Mouse (Mus musculus) kidney, embryonic 16.5 days (tissue): Measurements from ENCODE around the gene Hoxc4. TPM values are rescaled to one million over a fixed set of nuclear protein-coding genes. Genes with fewer than 3 reads are reported as not detected.

Source experiments
- ATAC-seq: fragments of 200-750 bp; cut with Nextera tagmentation; 2 replicates; pipeline ENCODE4 v1.8.0; 2017; ENCODE audit warnings: moderate TSS enrichment; ENCODE audit not compliant: low FRiP score, low TSS enrichment
- H3K27ac ChIP-seq: fragments of 300-500 bp; sonication (generic); 2 replicates; pipeline ENCODE4 v1.5.1; 2014; ENCODE audit warnings: low read length
- H3K27me3 ChIP-seq: fragments of 300-500 bp; sonication (generic); 2 replicates; pipeline ENCODE4 v1.6.1; 2014; ENCODE audit warnings: low read length, control low read depth, mixed read lengths; ENCODE audit not compliant: insufficient read depth
- H3K36me3 ChIP-seq: fragments of 300-500 bp; sonication (generic); 2 replicates; pipeline ENCODE4 v1.6.1; 2014; ENCODE audit warnings: low read length, control low read depth, mixed read lengths; ENCODE audit not compliant: insufficient read depth
- H3K4me1 ChIP-seq: fragments of 300-500 bp; sonication (generic); 2 replicates; pipeline ENCODE4 v1.6.1; 2014; ENCODE audit warnings: low read length, control low read depth, mixed read lengths; ENCODE audit not compliant: insufficient read depth
- H3K4me2 ChIP-seq: fragments of 300-500 bp; sonication (generic); replicated peaks from 2 replicates; pipeline ENCODE4 v1.6.1; 2014; ENCODE audit warnings: low read depth, low read length
- H3K4me3 ChIP-seq: fragments of 300-500 bp; sonication (generic); 2 replicates; pipeline ENCODE4 v1.5.1; 2014; ENCODE audit warnings: mild to moderate bottlenecking, low read length
- H3K9ac ChIP-seq: fragments of 300-500 bp; sonication (generic); replicated peaks from 2 replicates; pipeline ENCODE4 v1.6.1; 2014; ENCODE audit warnings: low read length
- H3K9me3 ChIP-seq: fragments of 300-500 bp; sonication (generic); 2 replicates; pipeline ENCODE4 v1.6.1; 2016; ENCODE audit warnings: low read length, control low read depth
- WGBS: fragments of 180-500 bp; shearing (Covaris S2); extraction: QIAGEN DNeasy Blood & Tissue Kit; methylation state at CpG from one replicate; pipeline ENCODE4 v1.1.7; 2014; 5-methylcytosine and 5-hydroxymethylcytosine counted together
- polyA plus RNA-seq: library from polyadenylated mRNA; unstranded; fragments of >200 nt; fragmentation: Nextera tagmentation; extraction: Ambion mirVana; gene quantifications from 2 replicates; pipeline ENCODE4 v1.2.1, GENCODE M21; 2015

Hoxc4 gene
- polyA plus RNA-seq, 1 experiment from 2014 or later: 6.9 TPM

GRCm38 (mm10) chr15:102987124-102987833, 31.5 kb upstream of the Hoxc4 start:
- Histone ChIP-seq H3K27me3 (peaks cover 44% of the 10 kb centered on the region), H3K9me3 (no peaks in the 10 kb centered on the region), H3K9ac (peak overlapping the region; percentile 51), H3K4me3 (no peak overlapping the region), H3K4me1 (peaks cover 75% of the 10 kb centered on the region), H3K36me3 (no peaks in the 10 kb centered on the region), H3K4me2 (peak overlapping the region; percentile 26), H3K27ac (peak overlapping the region; percentile 78)
- WGBS: 6% methylated on average over 21 of the region's 21 CpGs
- 0 out of 2 replicates have a peak, but pooled peaks have one; percentile 17 for ATAC-seq

GRCm38 (mm10) chr15:102988078-102988477, 30.7 kb upstream of the Hoxc4 start:
- Histone ChIP-seq H3K9me3 (no peaks in the 10 kb centered on the region), H3K4me2 (no peak overlapping the region), H3K4me3 (no peak overlapping the region), H3K9ac (no peak overlapping the region), H3K4me1 (peaks cover 74% of the 10 kb centered on the region), H3K27ac (no peak overlapping the region), H3K27me3 (peaks cover 48% of the 10 kb centered on the region), H3K36me3 (no peaks in the 10 kb centered on the region)
- WGBS: 50% methylated on average over 5 of the region's 5 CpGs
- no peak for ATAC-seq

- H3K9ac ChIP-seq: peak within 1 kb of the TSS; percentile 65
- peak; percentile 36; the same call in 1 of the 2 replicates for ATAC-seq
- peak within 1 kb of the TSS; percentile 86 for H3K27ac ChIP-seq
- H3K36me3 ChIP-seq: no peaks in the 10 kb centered on the region
- peak within 1 kb of the TSS; percentile 63 for H3K4me2 ChIP-seq
- peaks cover 54% of the 10 kb centered on the region for H3K27me3 ChIP-seq
- H3K4me3 ChIP-seq: peak within 1 kb of the TSS; percentile 48
- WGBS: 2% methylated on average over 65 of the region's 69 CpGs
- no peaks in the 10 kb centered on the region for H3K9me3 ChIP-seq
- H3K4me1 ChIP-seq: peaks cover 66% of the 10 kb centered on the region
Observed at GRCm38 (mm10) chr15:102990461-102991397, 28.0 kb upstream of the Hoxc4 start, which contains the start of gene Hoxc8. Gene Hoxc8 (plus strand): TSS chr15:102990607.

GRCm38 (mm10) chr15:102991782-102992181, 27.0 kb upstream of the Hoxc4 start:
- H3K9ac ChIP-seq: peak overlapping the region; percentile 65
- H3K27me3 ChIP-seq: peaks cover 45% of the 10 kb centered on the region
- no peaks in the 10 kb centered on the region for H3K36me3 ChIP-seq
- peak overlapping the region; percentile 48 for H3K4me3 ChIP-seq
- WGBS: 11% methylated on average over 7 of the region's 7 CpGs
- ATAC-seq: no peak
- H3K27ac ChIP-seq: peak overlapping the region; percentile 86
- peak overlapping the region; percentile 63 for H3K4me2 ChIP-seq
- no peaks in the 10 kb centered on the region for H3K9me3 ChIP-seq
- peaks cover 65% of the 10 kb centered on the region for H3K4me1 ChIP-seq

- no peaks in the 10 kb centered on the region for H3K36me3 ChIP-seq
- H3K4me2 ChIP-seq: peak overlapping the region; percentile 63
- peak overlapping the region; percentile 65 for H3K9ac ChIP-seq
- peaks cover 42% of the 10 kb centered on the region for H3K27me3 ChIP-seq
- 16% methylated on average over 11 of the region's 11 CpGs for WGBS
- H3K9me3 ChIP-seq: no peaks in the 10 kb centered on the region
- peaks cover 63% of the 10 kb centered on the region for H3K4me1 ChIP-seq
- H3K27ac ChIP-seq: peak overlapping the region; percentile 86
- peak overlapping the region; percentile 48 for H3K4me3 ChIP-seq
- no peak for ATAC-seq
Observed at GRCm38 (mm10) chr15:102992206-102992605, 26.5 kb upstream of the Hoxc4 start.

GRCm38 (mm10) chr15:102992863-102993262, 25.9 kb upstream of the Hoxc4 start:
- Histone ChIP-seq H3K4me2 (peak overlapping the region; percentile 63), H3K4me1 (peaks cover 57% of the 10 kb centered on the region)
- ATAC-seq: peak; percentile 36; the same call in 1 of the 2 replicates

GRCm38 (mm10) chr15:102996548-102996947, 22.2 kb upstream of the Hoxc4 start:
- WGBS: 9% methylated on average over 9 of the region's 9 CpGs
- peak overlapping the region; percentile 97 for H3K27ac ChIP-seq
- peaks cover 50% of the 10 kb centered on the region for H3K4me1 ChIP-seq
- ATAC-seq: no peak
- no peaks in the 10 kb centered on the region for H3K36me3 ChIP-seq
- H3K4me3 ChIP-seq: peak overlapping the region; percentile 31
- H3K9me3 ChIP-seq: no peaks in the 10 kb centered on the region
- peaks cover 37% of the 10 kb centered on the region for H3K27me3 ChIP-seq
- peak overlapping the region; percentile 55 for H3K9ac ChIP-seq
- H3K4me2 ChIP-seq: peak overlapping the region; percentile 71

More at GRCm38 (mm10) chr15:102992863-102993262, 25.9 kb upstream of the Hoxc4 start:
- Histone ChIP-seq H3K36me3 (no peaks in the 10 kb centered on the region), H3K27me3 (peaks cover 37% of the 10 kb centered on the region), H3K4me3 (peak overlapping the region; percentile 48; the same call in 1 of the 2 replicates), H3K9ac (no peak overlapping the region), H3K9me3 (no peaks in the 10 kb centered on the region), H3K27ac (peak overlapping the region; percentile 86; the same call in 1 of the 2 replicates)
- WGBS: 11% methylated on average over 3 of the region's 3 CpGs

GRCm38 (mm10) chr15:102997431-102997830, 21.3 kb upstream of the Hoxc4 start:
- Histone ChIP-seq H3K9me3 (no peaks in the 10 kb centered on the region), H3K9ac (peak overlapping the region; percentile 60), H3K36me3 (no peaks in the 10 kb centered on the region), H3K4me2 (peak overlapping the region; percentile 71), H3K27ac (peak overlapping the region; percentile 97), H3K4me1 (peaks cover 52% of the 10 kb centered on the region), H3K4me3 (peak overlapping the region; percentile 63), H3K27me3 (peaks cover 43% of the 10 kb centered on the region)
- ATAC-seq: no peak
- 3% methylated on average over 3 of the region's 3 CpGs for WGBS

DNA sequence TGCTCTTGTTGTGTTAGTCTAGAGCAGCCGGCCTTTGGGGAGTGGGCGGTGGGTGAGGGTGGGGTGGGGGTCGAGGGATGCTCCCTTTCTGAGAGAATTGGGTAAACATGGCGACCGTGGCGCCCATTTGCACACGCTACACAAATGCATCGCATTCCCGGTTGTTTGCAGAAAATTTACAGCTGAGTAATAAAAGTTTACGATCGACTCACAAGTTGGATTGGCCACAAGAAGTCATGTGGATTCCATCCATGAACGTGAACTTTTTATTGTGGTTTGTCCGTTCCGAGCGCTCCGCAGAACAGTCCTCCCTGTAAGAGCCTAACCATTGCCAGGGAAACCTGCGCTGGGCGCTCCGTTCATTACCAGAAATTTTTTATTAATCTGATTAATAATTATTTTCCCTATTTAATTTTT, 20.8 kb upstream of the Hoxc4 start, which contains the start of gene Hoxc6:
Gene Hoxc6 (plus strand): TSS at position 319 of the 417 bp plus-strand sequence.
- H3K9me3 ChIP-seq: no peaks in the 10 kb centered on the region
- peak within 1 kb of the TSS; percentile 63 for H3K4me3 ChIP-seq
- ATAC-seq: peak; percentile 40
- H3K36me3 ChIP-seq: no peaks in the 10 kb centered on the region
- peak within 1 kb of the TSS; percentile 97 for H3K27ac ChIP-seq
- peak within 1 kb of the TSS; percentile 90 for H3K9ac ChIP-seq
- under 1% methylated on average over 19 of the region's 19 CpGs for WGBS
- peak within 1 kb of the TSS; percentile 71 for H3K4me2 ChIP-seq
- peaks cover 57% of the 10 kb centered on the region for H3K4me1 ChIP-seq
- peaks cover 41% of the 10 kb centered on the region for H3K27me3 ChIP-seq
